Mouse (Mus musculus) lung, postnatal 0 days (tissue): ENCODE data around the gene Dscaml1.

Experiments used
- CTCF ChIP-seq: IDR thresholded peaks from 2 replicates; pipeline ENCODE4 v1.5.1; 2016; ENCODE audit warnings: antibody characterized with exemption, mild to moderate bottlenecking
- EP300 ChIP-seq: IDR thresholded peaks from 2 replicates; pipeline ENCODE4 v1.6.1; 2016; ENCODE audit warnings: antibody characterized with exemption, mild to moderate bottlenecking, control low read depth

DNA sequence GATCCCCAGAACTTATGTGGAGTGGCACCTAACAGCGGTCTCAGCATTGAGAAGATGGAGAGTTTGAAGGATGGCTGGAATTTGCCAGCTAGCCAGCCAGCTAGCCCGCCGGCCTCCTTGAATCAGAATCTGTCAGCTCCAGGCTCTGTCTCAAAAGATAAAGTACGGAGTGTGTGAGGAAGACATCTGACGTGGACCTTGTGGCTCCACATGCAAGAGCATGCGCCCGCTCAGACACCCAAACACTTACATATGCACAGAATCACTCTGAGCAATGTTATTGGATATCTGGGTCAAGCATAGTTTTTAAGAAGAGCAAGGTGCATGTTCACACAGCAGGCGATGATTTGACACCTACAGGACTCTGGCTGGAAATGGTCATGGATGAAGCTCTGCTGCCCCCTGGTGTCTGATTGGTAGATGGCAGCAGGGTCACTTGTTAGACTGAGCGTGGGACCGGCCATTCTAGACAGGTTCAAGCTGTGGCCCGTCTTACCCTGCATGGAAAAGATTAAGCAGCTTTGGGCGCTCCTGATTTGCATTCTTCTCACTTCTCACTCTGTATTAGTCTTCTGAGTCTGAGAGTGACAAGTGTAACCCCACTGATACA lies 37.9 kb upstream of the Dscaml1 start:
- TF ChIP-seq CTCF (peak; percentile 99), EP300 (no peak)
